Mouse (Mus musculus) cortical plate, adult 2 months (tissue): ENCODE data around the gene Hspb8.

Experiments
- CTCF ChIP-seq: fragments of 200-500 bp; IDR thresholded peaks from 2 replicates; pipeline ENCODE4 v1.5.1; 2011; ENCODE audit warnings: mild to moderate bottlenecking, control low read depth, low read length; ENCODE audit not compliant: insufficient read depth; ENCODE audit errors: extremely low read depth
- POLR2A ChIP-seq: fragments of 200-500 bp; IDR thresholded peaks from 2 replicates; pipeline ENCODE4 v1.6.1; 2011; ENCODE audit warnings: mild to moderate bottlenecking, low read length, control low read depth; ENCODE audit not compliant: insufficient read depth; ENCODE audit errors: extremely low read depth

GRCm38 (mm10) chr5:116407321-116407720 is 15.3 kb downstream of the Hspb8 start:
- TF ChIP-seq CTCF (no peak), POLR2A (no peak)
